Comparison of ENCODE assay signal across 14 mouse cellular contexts in genomic region chr4:133598616-133599015, GRCm38 (mm10). TPM values are rescaled to one million over a fixed set of nuclear protein-coding genes. Genes with fewer than 3 reads are reported as not detected.
DNase-seq lines count a peak whose midpoint lies in the region; ATAC-seq and TF ChIP-seq lines count a peak whose summit lies in the region.
"Had no signal": no experiment of that assay in that cellular context is flagged by ENCODE, and none has a peak within 500 bp of the region (broad histone marks: within the 10 kb centered on the region; RNA-seq: fewer than 3 reads in every experiment).

No protein-coding gene starts in this region.

- TF ChIP-seq CTCF in lung, adult 2 months (IDR thresholded peaks at IDR 0.05; ENCODE audit: insufficient read depth, low read length): no peak

- DNase-seq in lung, adult 2 months: no peak
- peak; percentile 43 for DNase-seq in kidney, postnatal 14 days
- no peak for DNase-seq in urinary bladder, postnatal 36 days (ENCODE audit: low spot score in 2 of 2)
- DNase-seq in gastrocnemius, adult 18-20 months (ENCODE audit: low spot score): no peak
- DNase-seq: heart, postnatal 4 days; right cerebral cortex, postnatal 14 days; thymus, postnatal 4 days had no signal

- H3K27ac ChIP-seq in lung, embryonic 16.5 days (ENCODE audit: low read length): peak overlapping the region; percentile 39
- H3K27ac ChIP-seq in stomach, embryonic 14.5 days (ENCODE audit: low read length): peak overlapping the region; percentile 85
- H3K27ac ChIP-seq: macrophage; neural tube, embryonic 12.5 days had no signal

- H3K27me3 ChIP-seq in erythroblast, embryonic 14.5 days (ENCODE audit: control insufficient read depth): peaks cover 38% of the 10 kb centered on the region
- H3K27me3 ChIP-seq in lung, embryonic 16.5 days (ENCODE audit: control insufficient read depth, insufficient read depth, low read depth, low read length): peaks cover 13% of the 10 kb centered on the region
- H3K27me3 ChIP-seq in stomach, embryonic 14.5 days (ENCODE audit: control insufficient read depth, insufficient read depth, low read length): peaks cover 15% of the 10 kb centered on the region

- H3K4me1 ChIP-seq in erythroblast, embryonic 14.5 days (ENCODE audit: control insufficient read depth): peaks cover 25% of the 10 kb centered on the region
- peaks cover 8% of the 10 kb centered on the region for H3K4me1 ChIP-seq in lung, embryonic 16.5 days (replicated peaks; ENCODE audit: control insufficient read depth, insufficient read depth, low read length)
- H3K4me1 ChIP-seq in lung, adult 2 months (ENCODE audit: control insufficient read depth, insufficient read depth, low read length): peaks cover 6% of the 10 kb centered on the region
- peaks cover 5% of the 10 kb centered on the region; the same call in 1 of the 2 replicates for H3K4me1 ChIP-seq in stomach, embryonic 14.5 days (ENCODE audit: control insufficient read depth, insufficient read depth, low read length)

- no peaks in the 10 kb centered on the region for H3K9me3 ChIP-seq in erythroblast, embryonic 14.5 days (ENCODE audit: control insufficient read depth, low read length)
- no peaks in the 10 kb centered on the region for H3K9me3 ChIP-seq in lung, embryonic 16.5 days (ENCODE audit: control insufficient read depth, low read length)
- no peaks in the 10 kb centered on the region for H3K9me3 ChIP-seq in stomach, embryonic 14.5 days (ENCODE audit: control insufficient read depth, low read depth, low read length)
- H3K9me3 ChIP-seq: neural tube, embryonic 12.5 days had no signal

- whole genome bisulfite sequencing in lung, embryonic 16.5 days: 32% methylated on average over 4 of the region's 4 CpGs
- WGBS in lung, adult 2 months: 38% methylated on average over 4 of the region's 4 CpGs
- 34% methylated on average over 4 of the region's 4 CpGs for WGBS in stomach, embryonic 14.5 days

- no peak overlapping the region for H3K9ac ChIP-seq in lung, embryonic 16.5 days (ENCODE audit: low read length)
- no peak overlapping the region for H3K9ac ChIP-seq in stomach, embryonic 14.5 days (replicated peaks; ENCODE audit: low read depth, low read length)

- H3K4me2 ChIP-seq in lung, embryonic 16.5 days (ENCODE audit: low read depth, low read length): peak overlapping the region; percentile 82; the same call in 1 of the 2 replicates
- H3K4me2 ChIP-seq in stomach, embryonic 14.5 days (replicated peaks; ENCODE audit: low read depth, low read length): peak overlapping the region; percentile 87

- no peak for ATAC-seq in erythroblast, adult 5-6 weeks (replicated peaks; ENCODE audit: low FRiP score, poor library complexity, severe bottlenecking)
- ATAC-seq in lung, embryonic 16.5 days (ENCODE audit: low read depth): peak; percentile 6; the same call in 1 of the 2 replicates
- no peak for ATAC-seq in stomach, embryonic 14.5 days (ENCODE audit: insufficient number of reproducible peaks, insufficient read depth, low FRiP score, low read depth)

- H3K4me3 ChIP-seq in erythroblast, embryonic 14.5 days (replicated peaks): peak overlapping the region; percentile 64
- no peak overlapping the region for H3K4me3 ChIP-seq in lung, embryonic 16.5 days (ENCODE audit: low read length)
- H3K4me3 ChIP-seq in lung, adult 2 months (replicated peaks; ENCODE audit: extremely low read depth, low read depth, low read length): no peak overlapping the region
- no peak overlapping the region for H3K4me3 ChIP-seq in stomach, embryonic 14.5 days (ENCODE audit: low read depth, low read length)

- TF ChIP-seq POLR2A in lung, adult 2 months (IDR thresholded peaks at IDR 0.05; ENCODE audit: borderline replicate concordance, extremely low read depth, low read depth, low read length): no peak

- H3K36me3 ChIP-seq in erythroblast, embryonic 14.5 days (ENCODE audit: control insufficient read depth): no peaks in the 10 kb centered on the region
- H3K36me3 ChIP-seq in lung, embryonic 16.5 days (ENCODE audit: control insufficient read depth, insufficient read depth, low read length): 0 out of 2 replicates have a peak, but pooled peaks cover 2% of the 10 kb centered on the region
- no peaks in the 10 kb centered on the region for H3K36me3 ChIP-seq in stomach, embryonic 14.5 days (ENCODE audit: control insufficient read depth, insufficient read depth, low read length)

RNA-seq across cellular contexts. Expression of gene Sfn, which starts 3.4 kb away (rescaled TPM):
- 0.06 and 0.22 TPM in 2 replicates for polyA plus RNA-seq in erythroblast, embryonic 14.5 days (2012)
- 0.84 TPM in 1 of 2 replicates, not detected in the other for total RNA-seq in erythroblast, adult 5-6 weeks (2015; ENCODE audit: low replicate concordance)
- 0.28 and 1.5 TPM in 2 replicates for total RNA-seq in erythroblast, adult 5-6 weeks (2017; ENCODE audit: low replicate concordance)
- polyA plus RNA-seq in lung, embryonic 16.5 days (2015; fragmentation: Nextera tagmentation; extraction: Ambion mirVana): 21.6 and 29.3 TPM in 2 replicates
- polyA plus RNA-seq in lung, adult 2 months (2012; rRNA removed): 13.0 and 107 TPM in 2 replicates
- 158 and 163 TPM in 2 replicates for polyA plus RNA-seq in stomach, embryonic 14.5 days (2014; fragmentation: Nextera tagmentation; extraction: Ambion mirVana)
- 1 to 10 TPM in 1 of 2 experiments, under 1 TPM in 1; 0.91 to 1.7 TPM for total RNA-seq in gastrocnemius, adult 18-20 months (2021)

RNA-seq across cellular contexts. Expression of gene Gpn2, which starts 14.5 kb away (rescaled TPM):
- polyA plus RNA-seq in erythroblast, embryonic 14.5 days (2012): 4.0 and 4.2 TPM in 2 replicates
- total RNA-seq in erythroblast, adult 5-6 weeks (2015; ENCODE audit: low replicate concordance): 1.7 and 3.1 TPM in 2 replicates
- total RNA-seq in erythroblast, adult 5-6 weeks (2017; ENCODE audit: low replicate concordance): 1.3 and 11.2 TPM in 2 replicates
- polyA plus RNA-seq in lung, embryonic 16.5 days (2015; fragmentation: Nextera tagmentation; extraction: Ambion mirVana): 17.1 and 18.9 TPM in 2 replicates
- 40.8 and 43.3 TPM in 2 replicates for polyA plus RNA-seq in lung, adult 2 months (2012; rRNA removed)
- 17.7 and 18.9 TPM in 2 replicates for polyA plus RNA-seq in stomach, embryonic 14.5 days (2014; fragmentation: Nextera tagmentation; extraction: Ambion mirVana)
- 1 to 10 TPM; 5.8 to 5.9 TPM for total RNA-seq in gastrocnemius, adult 18-20 months (2021)

RNA-seq across cellular contexts. Expression of gene Gpatch3, which starts 24.1 kb away (rescaled TPM):
- polyA plus RNA-seq in erythroblast, embryonic 14.5 days (2012): 1.2 and 1.6 TPM in 2 replicates
- total RNA-seq in erythroblast, adult 5-6 weeks (2015; ENCODE audit: low replicate concordance): 0.84 TPM in 1 of 2 replicates, not detected in the other
- total RNA-seq in erythroblast, adult 5-6 weeks (2017; ENCODE audit: low replicate concordance): 9.7 and 26.5 TPM in 2 replicates
- 5.6 and 6.5 TPM in 2 replicates for polyA plus RNA-seq in lung, embryonic 16.5 days (2015; fragmentation: Nextera tagmentation; extraction: Ambion mirVana)
- polyA plus RNA-seq in lung, adult 2 months (2012; rRNA removed): 5.0 and 5.2 TPM in 2 replicates
- 5.5 TPM in 2 replicates for polyA plus RNA-seq in stomach, embryonic 14.5 days (2014; fragmentation: Nextera tagmentation; extraction: Ambion mirVana)
- 1 to 10 TPM; 2.8 to 4.0 TPM for total RNA-seq in gastrocnemius, adult 18-20 months (2021)

RNA-seq across cellular contexts. Expression of gene Nr0b2, which starts 45.4 kb away (rescaled TPM):
- polyA plus RNA-seq in erythroblast, embryonic 14.5 days (2012): not detected in 2 replicates
- not detected in 2 replicates for total RNA-seq in erythroblast, adult 5-6 weeks (2015; ENCODE audit: low replicate concordance)
- total RNA-seq in erythroblast, adult 5-6 weeks (2017; ENCODE audit: low replicate concordance): not detected in 2 replicates
- 0.57 and 0.62 TPM in 2 replicates for polyA plus RNA-seq in lung, embryonic 16.5 days (2015; fragmentation: Nextera tagmentation; extraction: Ambion mirVana)
- 0.36 and 0.54 TPM in 2 replicates for polyA plus RNA-seq in lung, adult 2 months (2012; rRNA removed)
- polyA plus RNA-seq in stomach, embryonic 14.5 days (2014; fragmentation: Nextera tagmentation; extraction: Ambion mirVana): 3.3 and 4.1 TPM in 2 replicates
- total RNA-seq in gastrocnemius, adult 18-20 months (2021): not detected
- total RNA-seq: layer of hippocampus, postnatal 10 days had no signal
- polyA plus RNA-seq: macrophage; neural tube, embryonic 12.5 days had no signal

RNA-seq across cellular contexts. Expression of gene Zdhhc18, which starts 51.3 kb away (rescaled TPM):
- 0.25 and 0.43 TPM in 2 replicates for polyA plus RNA-seq in erythroblast, embryonic 14.5 days (2012)
- 4.4 and 8.8 TPM in 2 replicates for total RNA-seq in erythroblast, adult 5-6 weeks (2015; ENCODE audit: low replicate concordance)
- total RNA-seq in erythroblast, adult 5-6 weeks (2017; ENCODE audit: low replicate concordance): 3.8 and 8.8 TPM in 2 replicates
- polyA plus RNA-seq in lung, embryonic 16.5 days (2015; fragmentation: Nextera tagmentation; extraction: Ambion mirVana): 3.1 and 3.3 TPM in 2 replicates
- polyA plus RNA-seq in lung, adult 2 months (2012; rRNA removed): 79.1 and 85.6 TPM in 2 replicates
- 2.7 and 3.2 TPM in 2 replicates for polyA plus RNA-seq in stomach, embryonic 14.5 days (2014; fragmentation: Nextera tagmentation; extraction: Ambion mirVana)
- total RNA-seq in gastrocnemius, adult 18-20 months (2021): 10 to 100 TPM; 24.1 to 35.7 TPM

Comparison
In these comparisons a context has a peak if more than half of its experiments do, and no peak if none do; other contexts are left out.
1. RNA of gene Sfn, which starts 3.4 kb away (polyA plus RNA-seq): 158 to 163 TPM in stomach, embryonic 14.5 days, 13.0 to 107 TPM in lung, adult 2 months and 21.6 to 29.3 TPM in lung, embryonic 16.5 days; 0.06 to 0.22 TPM in erythroblast, embryonic 14.5 days; every median in the first group is over 10 times any median in the second.